Mouse (Mus musculus) kidney, postnatal 0 days (tissue): Measurements from ENCODE around the gene Rnasel. TPM values are rescaled to one million over a fixed set of nuclear protein-coding genes. Genes with fewer than 3 reads are reported as not detected.
"Not testable (repeated sequence)": the region's sequence is repeated elsewhere in the genome, so short reads cannot be mapped to it uniquely, and the experiment has no call there.

Experiments used
- ATAC-seq: fragments of 200-750 bp; cut with Nextera tagmentation; replicated peaks from 2 replicates; pipeline ENCODE4 v1.8.0; 2017; ENCODE audit warnings: low read depth, moderate number of reproducible peaks, moderate TSS enrichment, moderate library complexity; ENCODE audit not compliant: low FRiP score
- DNase-seq: peaks from one replicate; pipeline ENCODE4 v3.0.0-alpha.2; 2016; ENCODE audit warnings: low spot score
- H3K27ac ChIP-seq: fragments of 300-500 bp; sonication (generic); 2 replicates; pipeline ENCODE4 v1.5.1; 2014; ENCODE audit warnings: mild to moderate bottlenecking
- H3K27me3 ChIP-seq: fragments of 300-500 bp; sonication (generic); 2 replicates; pipeline ENCODE4 v1.6.1; 2014; ENCODE audit warnings: low read length, mixed read lengths; ENCODE audit not compliant: insufficient read depth
- H3K36me3 ChIP-seq: fragments of 300-500 bp; sonication (generic); 2 replicates; pipeline ENCODE4 v1.6.1; 2014; ENCODE audit warnings: low read length, mixed read lengths; ENCODE audit not compliant: insufficient read depth
- H3K4me1 ChIP-seq: fragments of 300-500 bp; sonication (generic); replicated peaks from 2 replicates; pipeline ENCODE4 v1.6.1; 2014; ENCODE audit warnings: antibody characterized with exemption, low read length, mixed read lengths; ENCODE audit not compliant: insufficient read depth
- H3K4me2 ChIP-seq: fragments of 300-500 bp; sonication (generic); 2 replicates; pipeline ENCODE4 v1.6.1; 2014; ENCODE audit warnings: mild to moderate bottlenecking, low read length, moderate library complexity, mixed read lengths
- H3K4me3 ChIP-seq: fragments of 300-500 bp; sonication (generic); replicated peaks from 2 replicates; pipeline ENCODE4 v1.5.1; 2014; ENCODE audit warnings: low read depth, low read length
- H3K9ac ChIP-seq: fragments of 300-500 bp; sonication (generic); 2 replicates; pipeline ENCODE4 v1.6.1; 2014; ENCODE audit warnings: low read depth, low read length
- H3K9me3 ChIP-seq: fragments of 300-500 bp; sonication (generic); replicated peaks from 2 replicates; pipeline ENCODE4 v1.6.1; 2016; ENCODE audit warnings: low read length, inconsistent platforms, mixed read lengths
- CTCF ChIP-seq: IDR thresholded peaks from 2 replicates; pipeline ENCODE4 v1.5.1; 2016; ENCODE audit warnings: antibody characterized with exemption, low read depth, mild to moderate bottlenecking, moderate library complexity
- WGBS: fragments of 180-500 bp; shearing (Covaris S2); extraction: QIAGEN DNeasy Blood & Tissue Kit; methylation state at CpG from one replicate; pipeline ENCODE4 v1.1.7; 2014; 5-methylcytosine and 5-hydroxymethylcytosine counted together
- polyA plus RNA-seq: library from polyadenylated mRNA; unstranded; fragments of >200 nt; fragmentation: Nextera tagmentation; extraction: Ambion mirVana; gene quantifications from 2 replicates; pipeline ENCODE4 v1.2.1, GENCODE M21; 2015

The Rnasel gene
- polyA plus RNA-seq, 1 experiment from 2014 or later = 10.8 TPM

GRCm38 (mm10) chr1:153766298-153766697 lies 17.1 kb downstream of the Rnasel start:
- no peak overlapping the region for H3K27ac ChIP-seq
- H3K4me3 ChIP-seq = no peak overlapping the region
- H3K4me1 ChIP-seq = no peaks in the 10 kb centered on the region
- no peak overlapping the region for H3K9ac ChIP-seq
- 59% methylated on average over 8 of the region's 8 CpGs for WGBS
- H3K36me3 ChIP-seq = no peaks in the 10 kb centered on the region
- H3K9me3 ChIP-seq = no peaks in the 10 kb centered on the region
- H3K4me2 ChIP-seq = no peak overlapping the region
- TF ChIP-seq CTCF = no peak
- no peak for DNase-seq
- no peak for ATAC-seq
- no peaks in the 10 kb centered on the region for H3K27me3 ChIP-seq

GRCm38 (mm10) chr1:153767281-153767680 lies 18.1 kb downstream of the Rnasel start:
- Histone ChIP-seq H3K4me1 (no peaks in the 10 kb centered on the region), H3K4me3 (no peak overlapping the region), H3K27ac (no peak overlapping the region), H3K36me3 (no peaks in the 10 kb centered on the region), H3K9me3 (no peaks in the 10 kb centered on the region), H3K4me2 (no peak overlapping the region), H3K27me3 (no peaks in the 10 kb centered on the region), H3K9ac (no peak overlapping the region)
- 88% methylated on average over 1 of the region's 1 CpGs for WGBS
- ATAC-seq (no peak), DNase-seq (no peak)
- no peak for TF ChIP-seq CTCF

DNA sequence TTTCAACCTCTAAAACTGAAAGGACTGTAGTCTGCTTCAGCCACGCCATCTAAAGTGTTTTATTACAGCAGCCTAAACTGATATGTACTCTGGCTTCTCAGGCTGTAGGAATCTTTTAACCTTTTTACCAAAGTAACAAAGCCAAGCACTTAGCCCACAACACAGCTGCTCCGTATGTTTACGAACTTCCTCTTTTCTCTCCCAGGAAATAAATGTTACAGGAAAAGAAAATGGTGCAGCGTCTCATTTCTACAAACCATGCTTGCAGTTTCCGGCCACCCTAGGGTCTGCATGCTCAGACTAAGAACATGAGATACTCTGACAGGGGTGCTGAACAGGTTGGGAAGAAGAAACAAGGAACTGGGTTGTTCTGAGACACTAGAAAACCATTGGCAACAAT lies 19.2 kb downstream of the Rnasel start:
- H3K27me3 ChIP-seq = no peaks in the 10 kb centered on the region
- DNase-seq = no peak
- H3K4me3 ChIP-seq = no peak overlapping the region
- no peak overlapping the region for H3K9ac ChIP-seq
- H3K4me2 ChIP-seq = no peak overlapping the region
- TF ChIP-seq CTCF = no peak
- ATAC-seq = no peak
- no peaks in the 10 kb centered on the region for H3K36me3 ChIP-seq
- H3K4me1 ChIP-seq = no peaks in the 10 kb centered on the region
- 69% methylated on average over 5 of the region's 5 CpGs for whole genome bisulfite sequencing
- no peak overlapping the region for H3K27ac ChIP-seq
- no peaks in the 10 kb centered on the region for H3K9me3 ChIP-seq

DNA sequence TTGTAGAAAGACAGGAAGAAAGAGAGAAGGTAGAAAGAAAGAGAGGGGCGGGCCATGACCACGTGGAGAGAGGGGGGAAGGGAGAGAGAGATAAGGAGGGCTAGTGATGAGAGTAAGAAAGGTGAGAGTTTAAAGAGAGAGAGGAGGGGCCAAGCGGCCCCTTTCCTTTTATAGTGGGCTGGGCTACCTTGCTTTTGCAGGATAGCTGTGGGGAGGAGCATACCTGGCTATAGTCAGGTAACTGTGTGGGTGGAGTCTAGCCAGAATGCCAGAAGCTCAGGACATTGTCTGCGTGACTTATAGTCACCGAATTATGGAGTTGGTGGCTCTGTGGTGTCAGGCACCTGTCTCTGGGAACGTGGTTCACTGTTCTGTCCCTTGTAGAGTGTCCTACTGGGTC lies 20.3 kb downstream of the Rnasel start:
- WGBS = 70% methylated on average over 6 of the region's 6 CpGs
- not testable (repeated sequence) for H3K27ac ChIP-seq, H3K27me3 ChIP-seq, H3K4me2 ChIP-seq, ATAC-seq, H3K4me1 ChIP-seq, H3K36me3 ChIP-seq, H3K9ac ChIP-seq, DNase-seq, H3K4me3 ChIP-seq, H3K9me3 ChIP-seq

GRCm38 (mm10) chr1:153769998-153770775 lies 21.0 kb downstream of the Rnasel start:
- H3K4me1 ChIP-seq = no peaks in the 10 kb centered on the region
- H3K4me3 ChIP-seq = no peak overlapping the region
- TF ChIP-seq CTCF = no peak
- no peaks in the 10 kb centered on the region for H3K36me3 ChIP-seq
- DNase-seq (no peak), ATAC-seq (no peak)
- H3K4me2 ChIP-seq = no peak overlapping the region
- H3K9me3 ChIP-seq = no peaks in the 10 kb centered on the region
- H3K9ac ChIP-seq = no peak overlapping the region
- no peak overlapping the region for H3K27ac ChIP-seq
- WGBS = 76% methylated on average over 10 of the region's 10 CpGs
- no peaks in the 10 kb centered on the region for H3K27me3 ChIP-seq

DNA sequence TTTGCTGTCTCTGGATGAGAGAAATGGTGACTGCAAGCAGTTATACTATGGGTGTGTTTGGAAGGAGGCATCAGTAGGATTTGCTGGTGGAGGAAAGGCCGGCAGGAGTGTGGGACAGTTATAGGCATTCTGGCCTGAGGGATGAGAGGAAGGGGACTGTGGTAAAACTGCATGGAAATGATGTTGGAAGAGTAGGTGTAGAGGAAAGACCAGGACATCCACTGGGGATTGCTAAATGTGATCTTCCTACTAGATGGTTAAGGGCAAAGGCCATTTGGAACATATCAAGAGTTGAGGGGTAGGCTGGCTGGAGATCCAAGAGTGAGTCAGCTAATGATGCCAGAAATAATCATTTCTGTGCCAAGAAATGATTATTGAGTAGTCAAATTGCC lies 21.5 kb downstream of the Rnasel start:
- Histone ChIP-seq H3K36me3 (no peaks in the 10 kb centered on the region), H3K4me2 (no peak overlapping the region), H3K4me1 (no peaks in the 10 kb centered on the region), H3K4me3 (no peak overlapping the region), H3K27ac (no peak overlapping the region), H3K9ac (no peak overlapping the region), H3K9me3 (no peaks in the 10 kb centered on the region), H3K27me3 (no peaks in the 10 kb centered on the region)
- ATAC-seq (no peak), DNase-seq (no peak)
- TF ChIP-seq CTCF = no peak
- 92% methylated on average over 1 of the region's 1 CpGs for WGBS

DNA sequence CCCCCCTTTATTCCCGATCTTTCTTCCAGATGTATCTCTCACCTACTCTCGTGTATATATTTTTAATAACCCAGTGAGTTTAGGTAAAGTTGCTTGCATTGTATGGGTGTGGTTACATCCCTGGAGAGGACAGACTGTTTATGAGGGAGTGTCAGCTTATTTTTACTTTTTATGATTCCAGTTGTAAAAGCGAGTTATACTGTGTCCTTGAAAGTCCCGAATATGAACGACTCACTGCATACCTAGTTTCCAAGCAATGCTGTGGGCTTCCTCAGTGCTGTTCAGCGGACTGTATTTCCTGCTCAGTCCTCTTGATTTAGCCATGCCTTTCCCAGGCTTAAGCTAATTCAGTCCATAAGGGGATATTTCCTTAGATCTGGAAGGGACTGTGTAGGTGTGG lies 25.9 kb downstream of the Rnasel start:
- WGBS = 73% methylated on average over 6 of the region's 6 CpGs
- Histone ChIP-seq H3K27ac (no peak overlapping the region), H3K9ac (no peak overlapping the region), H3K4me2 (no peak overlapping the region), H3K27me3 (no peaks in the 10 kb centered on the region), H3K36me3 (no peaks in the 10 kb centered on the region), H3K4me1 (no peaks in the 10 kb centered on the region), H3K9me3 (no peaks in the 10 kb centered on the region), H3K4me3 (no peak overlapping the region)
- no peak for TF ChIP-seq CTCF
- ATAC-seq = no peak
- no peak for DNase-seq
